Mouse (Mus musculus): Measurements from ENCODE around the gene Rfx1. TPM values are rescaled to one million over a fixed set of nuclear protein-coding genes. Genes with fewer than 3 reads are reported as not detected.
A peak's percentile ranks its signal among the peaks of the same experiment; 100 is the strongest.

Gene Rfx1
- polyA plus RNA-seq, 1 experiment: 29.8 TPM

- 92% methylated on average over 7 of the region's 7 CpGs for WGBS
Measured at GRCm38 (mm10) chr8:84098376-84098775, 31.7 kb downstream of the Rfx1 start.

GRCm38 (mm10) chr8:84101476-84102270 is 35.0 kb downstream of the Rfx1 start:
- Histone ChIP-seq H3K4me1 (ENCODE audit: control insufficient read depth, insufficient read depth, low read length) (peaks cover 3% of the 10 kb centered on the region; the same call in 1 of the 2 replicates), H3K4me3 (replicated peaks; ENCODE audit: extremely low read depth, low read depth, low read length) (no peak overlapping the region)
- no peak for DNase-seq
- TF ChIP-seq POLR2A (IDR thresholded peaks at IDR 0.05; ENCODE audit: borderline replicate concordance, extremely low read depth, low read depth, low read length): no peak
- TF ChIP-seq CTCF (IDR thresholded peaks at IDR 0.05; ENCODE audit: insufficient read depth, low read length): no peak
- 89% methylated on average over 25 of the region's 25 CpGs for WGBS

More at GRCm38 (mm10) chr8:84098376-84098775, 31.7 kb downstream of the Rfx1 start:
- Histone ChIP-seq H3K4me1 (ENCODE audit: control insufficient read depth, insufficient read depth, low read length) (no peaks in the 10 kb centered on the region), H3K4me3 (replicated peaks; ENCODE audit: extremely low read depth, low read depth, low read length) (no peak overlapping the region)
- TF ChIP-seq POLR2A (IDR thresholded peaks at IDR 0.05; ENCODE audit: borderline replicate concordance, extremely low read depth, low read depth, low read length): no peak
- TF ChIP-seq CTCF (IDR thresholded peaks at IDR 0.05; ENCODE audit: insufficient read depth, low read length): no peak
- no peak for DNase-seq

GRCm38 (mm10) chr8:84103601-84104000 is 37.0 kb downstream of the Rfx1 start:
- DNase-seq: no peak
- H3K4me3 ChIP-seq (replicated peaks; ENCODE audit: extremely low read depth, low read depth, low read length): no peak overlapping the region
- WGBS: 25% methylated on average over 3 of the region's 3 CpGs
- peaks cover 3% of the 10 kb centered on the region; the same call in 1 of the 2 replicates for H3K4me1 ChIP-seq (ENCODE audit: control insufficient read depth, insufficient read depth, low read length)
- no peak for TF ChIP-seq CTCF (IDR thresholded peaks at IDR 0.05; ENCODE audit: insufficient read depth, low read length)
- no peak for TF ChIP-seq POLR2A (IDR thresholded peaks at IDR 0.05; ENCODE audit: borderline replicate concordance, extremely low read depth, low read depth, low read length)

- WGBS: under 1% methylated on average over 28 of the region's 29 CpGs
- no peak for DNase-seq
- Histone ChIP-seq H3K4me3 (replicated peaks; ENCODE audit: extremely low read depth, low read depth, low read length) (peak overlapping the region; percentile 45), H3K4me1 (ENCODE audit: control insufficient read depth, insufficient read depth, low read length) (peaks cover 3% of the 10 kb centered on the region; the same call in 1 of the 2 replicates)
- TF ChIP-seq POLR2A (IDR thresholded peaks at IDR 0.05; ENCODE audit: borderline replicate concordance, extremely low read depth, low read depth, low read length): no peak
Measured at GRCm38 (mm10) chr8:84104221-84104620, 37.6 kb downstream of the Rfx1 start.

- Histone ChIP-seq H3K4me1 (ENCODE audit: control insufficient read depth, insufficient read depth, low read length) (peaks cover 3% of the 10 kb centered on the region; the same call in 1 of the 2 replicates), H3K4me3 (replicated peaks; ENCODE audit: extremely low read depth, low read depth, low read length) (peak within 1 kb of the TSS; percentile 45)
- WGBS: 7% methylated on average over 42 of the region's 42 CpGs
- TF ChIP-seq POLR2A (IDR thresholded peaks at IDR 0.05; ENCODE audit: borderline replicate concordance, extremely low read depth, low read depth, low read length) (0 out of 2 replicates have a peak, but pooled peaks have one; percentile 35), CTCF (IDR thresholded peaks at IDR 0.05; ENCODE audit: insufficient read depth, low read length) (no peak)
- peak; percentile 96 for DNase-seq
Measured at GRCm38 (mm10) chr8:84104697-84105609, 38.3 kb downstream of the Rfx1 start, which contains the start of gene Dcaf15. Gene Dcaf15 (minus strand): TSS chr8:84104768.

- H3K4me1 ChIP-seq (ENCODE audit: control insufficient read depth, insufficient read depth, low read length): peaks cover 3% of the 10 kb centered on the region; the same call in 1 of the 2 replicates
- WGBS: 73% methylated on average over 2 of the region's 2 CpGs
- H3K4me3 ChIP-seq (replicated peaks; ENCODE audit: extremely low read depth, low read depth, low read length): no peak overlapping the region
- no peak for TF ChIP-seq CTCF (IDR thresholded peaks at IDR 0.05; ENCODE audit: insufficient read depth, low read length)
- TF ChIP-seq POLR2A (IDR thresholded peaks at IDR 0.05; ENCODE audit: borderline replicate concordance, extremely low read depth, low read depth, low read length): no peak
- DNase-seq: no peak
Measured at GRCm38 (mm10) chr8:84105676-84106075, 39.0 kb downstream of the Rfx1 start.

GRCm38 (mm10) chr8:84106216-84107040 is 39.8 kb downstream of the Rfx1 start:
- 86% methylated on average over 6 of the region's 6 CpGs for WGBS
- no peak for TF ChIP-seq CTCF (IDR thresholded peaks at IDR 0.05; ENCODE audit: insufficient read depth, low read length)
- no peak for TF ChIP-seq POLR2A (IDR thresholded peaks at IDR 0.05; ENCODE audit: borderline replicate concordance, extremely low read depth, low read depth, low read length)
- DNase-seq: no peak
- Histone ChIP-seq H3K4me3 (replicated peaks; ENCODE audit: extremely low read depth, low read depth, low read length) (no peak overlapping the region), H3K4me1 (ENCODE audit: control insufficient read depth, insufficient read depth, low read length) (peaks cover 3% of the 10 kb centered on the region; the same call in 1 of the 2 replicates)

- Histone ChIP-seq H3K4me3 (replicated peaks; ENCODE audit: extremely low read depth, low read depth, low read length) (no peak overlapping the region), H3K4me1 (ENCODE audit: control insufficient read depth, insufficient read depth, low read length) (no peaks in the 10 kb centered on the region)
- no peak for DNase-seq
- TF ChIP-seq POLR2A (IDR thresholded peaks at IDR 0.05; ENCODE audit: borderline replicate concordance, extremely low read depth, low read depth, low read length) (no peak), CTCF (IDR thresholded peaks at IDR 0.05; ENCODE audit: insufficient read depth, low read length) (no peak)
- WGBS: 80% methylated on average over 6 of the region's 6 CpGs
Measured at GRCm38 (mm10) chr8:84115646-84116045, 49.0 kb downstream of the Rfx1 start.
